In genomic region chr12:27941053-27941452, GRCm38 (mm10) we compare ENCODE assay signal across 16 mouse cellular contexts.
A peak's percentile ranks its signal among the peaks of the same experiment; 100 is the strongest.
DNase-seq lines count a peak whose midpoint lies in the region; ATAC-seq and TF ChIP-seq lines count a peak whose summit lies in the region.
"Had no signal": no experiment of that assay in that cellular context is flagged by ENCODE, and none has a peak within 500 bp of the region (broad histone marks: within the 10 kb centered on the region; RNA-seq: fewer than 3 reads in every experiment).

No protein-coding gene starts in this region.

- POLR2A ChIA-PET in Patski (lab: Charles Lee) = no interaction called here

- H3K4me1 ChIP-seq in kidney, embryonic 15.5 days = no peaks in the 10 kb centered on the region
- no peaks in the 10 kb centered on the region for H3K4me1 ChIP-seq in embryonic fibroblast, embryonic 13.5 days (ENCODE audit: control insufficient read depth, insufficient read depth, low read length)
- peaks cover 10% of the 10 kb centered on the region for H3K4me1 ChIP-seq in forebrain, postnatal 0 days (ENCODE audit: insufficient read depth)

- TF ChIP-seq CTCF in Patski (IDR thresholded peaks at IDR 0.05) = no peak
- no peak for TF ChIP-seq CTCF in embryonic fibroblast, embryonic 13.5 days (IDR thresholded peaks at IDR 0.05; ENCODE audit: borderline replicate concordance, insufficient read depth, low read length)
- no peak for TF ChIP-seq CTCF in forebrain, postnatal 0 days (IDR thresholded peaks at IDR 0.05; ENCODE audit: low read depth)

- TF ChIP-seq POLR2A in embryonic fibroblast, embryonic 13.5 days (IDR thresholded peaks at IDR 0.05; ENCODE audit: low read depth, low read length) = no peak

- H3K27me3 ChIP-seq in kidney, embryonic 15.5 days = no peaks in the 10 kb centered on the region
- H3K27me3 ChIP-seq in Patski = no peaks in the 10 kb centered on the region
- H3K27me3 ChIP-seq in forebrain, postnatal 0 days (ENCODE audit: insufficient read depth, low read length) = no peaks in the 10 kb centered on the region
- H3K27me3 ChIP-seq: hindbrain, embryonic 15.5 days; limb, embryonic 12.5 days had no signal

- in situ Hi-C loops in Patski (cut with MboI; ENCODE audit: low pct_unique_long_range_greater_than_20kb) = no loop called here

- intact Hi-C loops in heart, postnatal 25 days (cut with DNase I) = no loop called here

- 28% methylated on average over 1 of the region's 1 CpGs for WGBS in kidney, embryonic 15.5 days
- WGBS in forebrain, postnatal 0 days = 69% methylated on average over 1 of the region's 1 CpGs

- DNase-seq in heart, adult 8-10 months (ENCODE audit: low spot score) = peak; percentile 7
- no peak for DNase-seq in heart, postnatal 25 days (ENCODE audit: low spot score)
- no peak for DNase-seq in kidney, postnatal 25 days
- peak; percentile 63 for DNase-seq in Patski (ENCODE audit: low read depth, low spot score)
- DNase-seq in right cerebral cortex, postnatal 10 days (ENCODE audit: low spot score in 2 of 2) = no peak
- DNase-seq in forebrain, postnatal 0 days = no peak
- DNase-seq: cerebellum, adult 8-10 months; right cerebral cortex, adult 18-20 months; thymus, adult 18-20 months had no signal

- H3K36me3 ChIP-seq in kidney, embryonic 15.5 days = no peaks in the 10 kb centered on the region
- H3K36me3 ChIP-seq in forebrain, postnatal 0 days (ENCODE audit: insufficient read depth) = no peaks in the 10 kb centered on the region
- H3K36me3 ChIP-seq: hindbrain, embryonic 15.5 days; limb, embryonic 12.5 days had no signal

- no peak overlapping the region for H3K4me2 ChIP-seq in kidney, embryonic 15.5 days
- H3K4me2 ChIP-seq in forebrain, postnatal 0 days (ENCODE audit: low read depth) = no peak overlapping the region
- H3K4me2 ChIP-seq: hindbrain, embryonic 15.5 days; limb, embryonic 12.5 days had no signal

- ATAC-seq in kidney, embryonic 15.5 days (replicated peaks; ENCODE audit: low FRiP score) = 0 out of 2 replicates have a peak, but pooled peaks have one; percentile 40
- ATAC-seq in Patski = peak; percentile 83
- no peak for ATAC-seq in forebrain, postnatal 0 days
- ATAC-seq: forebrain, embryonic 16.5 days; intestine, embryonic 16.5 days had no signal

- CTCF ChIA-PET in Patski (lab: Charles Lee) = no interaction called here

- H3K9me3 ChIP-seq in kidney, embryonic 15.5 days (replicated peaks) = no peaks in the 10 kb centered on the region
- H3K9me3 ChIP-seq in forebrain, postnatal 0 days (ENCODE audit: low read length) = no peaks in the 10 kb centered on the region
- H3K9me3 ChIP-seq: hindbrain, embryonic 15.5 days; limb, embryonic 12.5 days had no signal

- no peak overlapping the region for H3K9ac ChIP-seq in kidney, embryonic 15.5 days
- no peak overlapping the region for H3K9ac ChIP-seq in forebrain, postnatal 0 days
- H3K9ac ChIP-seq: hindbrain, embryonic 15.5 days; limb, embryonic 12.5 days had no signal

- no peak overlapping the region for H3K27ac ChIP-seq in kidney, embryonic 15.5 days
- H3K27ac ChIP-seq in embryonic fibroblast, embryonic 13.5 days (ENCODE audit: insufficient read depth, low read length) = peak overlapping the region; percentile 1; the same call in 1 of the 2 replicates
- H3K27ac ChIP-seq in forebrain, postnatal 0 days (ENCODE audit: low read depth, low read length) = no peak overlapping the region
- H3K27ac ChIP-seq: hindbrain, embryonic 15.5 days; left cerebral cortex, adult 2 months; limb, embryonic 12.5 days had no signal

- H3K4me3 ChIP-seq in kidney, embryonic 15.5 days (replicated peaks) = no peak overlapping the region
- H3K4me3 ChIP-seq in embryonic fibroblast, embryonic 13.5 days (ENCODE audit: insufficient read depth, low read length) = no peak overlapping the region
- H3K4me3 ChIP-seq in forebrain, postnatal 0 days (ENCODE audit: low read depth, low read length) = no peak overlapping the region
- H3K4me3 ChIP-seq: hindbrain, embryonic 15.5 days; left cerebral cortex, adult 2 months; limb, embryonic 12.5 days had no signal

Comparison
In these comparisons a context has a peak if more than half of its experiments do, and no peak if none do; other contexts are left out.
1. DNase-seq: peak in heart, adult 8-10 months (single experiment) and Patski (single experiment); none in heart, postnatal 25 days (single experiment), kidney, postnatal 25 days (0 of 2), right cerebral cortex, postnatal 10 days (0 of 2) and forebrain, postnatal 0 days (single experiment).